Mouse (Mus musculus) monocyte, adult 5-6 weeks (primary cell): Measurements from ENCODE around the gene Shroom3. TPM values are rescaled to one million over a fixed set of nuclear protein-coding genes. Genes with fewer than 3 reads are reported as not detected.

ENCODE experiments used
- ATAC-seq: fragments of 153-309, 156-312 bp; replicated peaks from 2 replicates; pipeline ENCODE4 v1.8.0; 2017; ENCODE audit warnings: mild to moderate bottlenecking; ENCODE audit not compliant: low TSS enrichment, insufficient number of reproducible peaks, severe bottlenecking, poor library complexity, low FRiP score
- total RNA-seq: library from RNA; stranded (forward); fragments of 200-1000, 200-491, 200-594 nt; gene quantifications from 3 replicates; pipeline ENCODE4 v1.2.3, GENCODE M21; 2017

The Shroom3 gene
- total RNA-seq, 1 experiment from 2014 or later, result not detected

DNA sequence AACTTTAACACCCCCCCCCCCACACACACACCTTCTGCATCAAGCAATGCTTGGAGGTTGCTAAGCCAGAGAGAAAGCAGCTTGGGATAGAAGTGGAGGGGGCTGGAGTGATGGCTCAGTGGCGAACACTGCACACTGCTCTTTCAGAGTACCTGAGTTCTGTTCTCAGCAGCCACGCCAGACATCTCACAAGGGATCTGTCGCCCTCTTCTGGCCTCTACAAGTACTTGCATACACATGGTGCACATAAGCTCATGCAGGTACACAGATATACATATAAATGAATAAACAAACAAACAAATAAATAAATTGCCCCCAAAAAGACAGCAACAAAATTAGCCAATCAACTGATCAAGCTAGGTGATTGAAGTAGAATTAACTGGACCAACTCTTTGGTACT is 10.5 kb downstream of the Shroom3 start:
- ATAC-seq, result no peak

DNA sequence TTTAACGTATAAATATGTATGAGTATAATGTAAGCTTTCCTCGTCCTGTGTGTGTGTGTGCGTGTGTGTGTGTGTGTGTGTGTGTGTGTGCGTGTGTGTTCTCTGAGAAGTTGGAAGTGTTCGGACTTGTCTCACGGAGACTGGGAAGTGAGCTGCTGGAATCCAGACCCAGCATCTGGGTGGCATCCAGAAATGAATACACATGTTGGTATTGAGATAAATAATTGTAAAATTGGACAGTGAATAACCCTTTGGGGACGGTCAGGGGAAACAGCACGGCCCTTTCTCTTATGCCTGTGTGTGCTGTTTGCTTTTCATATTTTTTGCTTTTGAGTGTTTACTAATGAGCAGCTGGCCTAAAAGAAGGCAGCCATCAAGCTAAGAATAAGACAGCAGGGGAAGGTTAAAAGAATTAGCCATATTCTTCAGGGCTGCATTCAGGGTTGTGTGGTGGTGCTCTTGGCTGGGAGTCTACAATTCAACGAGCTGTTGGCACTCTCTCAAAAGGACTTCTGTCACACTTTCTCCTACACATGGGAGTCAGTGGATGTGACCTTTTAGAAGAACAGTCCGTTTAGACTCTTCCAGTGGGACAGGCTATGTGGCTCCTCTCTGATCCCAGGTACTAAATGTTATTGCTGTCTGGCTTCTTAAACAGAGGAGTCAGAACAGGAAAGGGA is 11.2 kb downstream of the Shroom3 start:
- no peak for ATAC-seq

DNA sequence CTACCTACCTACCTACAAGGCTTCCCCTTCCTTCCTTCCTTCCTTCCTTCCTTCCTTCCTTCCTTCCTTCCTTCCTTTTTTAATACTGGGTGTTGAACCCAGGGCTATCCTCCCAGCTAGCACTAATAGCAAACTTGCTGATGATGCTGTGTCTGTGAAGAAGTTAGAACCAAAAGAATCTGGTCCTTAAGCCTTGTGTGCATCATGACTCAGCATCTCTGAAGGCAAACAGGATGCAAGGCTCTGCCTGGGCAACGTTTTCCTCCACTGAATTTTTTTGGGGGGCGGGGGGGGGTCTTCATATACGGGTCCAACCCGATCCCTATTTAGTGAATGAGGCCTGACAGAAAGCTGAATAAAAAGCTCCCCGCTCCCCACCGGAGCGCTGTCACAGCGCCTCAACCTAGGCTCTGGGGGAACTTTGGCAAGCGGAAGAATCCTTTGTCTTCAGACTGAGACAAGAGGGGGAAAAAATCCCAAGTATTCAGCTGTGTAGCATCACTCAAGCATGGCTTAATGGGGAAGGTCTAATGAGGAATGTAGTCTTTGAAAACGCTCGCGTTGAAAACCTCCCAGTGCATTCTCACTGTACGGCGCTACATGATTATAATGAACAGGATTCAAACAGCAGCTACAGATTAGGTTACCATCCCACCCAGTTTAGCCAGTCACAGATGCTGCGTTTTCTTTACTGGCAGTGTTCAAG is 15.0 kb downstream of the Shroom3 start:
- no peak for ATAC-seq

DNA sequence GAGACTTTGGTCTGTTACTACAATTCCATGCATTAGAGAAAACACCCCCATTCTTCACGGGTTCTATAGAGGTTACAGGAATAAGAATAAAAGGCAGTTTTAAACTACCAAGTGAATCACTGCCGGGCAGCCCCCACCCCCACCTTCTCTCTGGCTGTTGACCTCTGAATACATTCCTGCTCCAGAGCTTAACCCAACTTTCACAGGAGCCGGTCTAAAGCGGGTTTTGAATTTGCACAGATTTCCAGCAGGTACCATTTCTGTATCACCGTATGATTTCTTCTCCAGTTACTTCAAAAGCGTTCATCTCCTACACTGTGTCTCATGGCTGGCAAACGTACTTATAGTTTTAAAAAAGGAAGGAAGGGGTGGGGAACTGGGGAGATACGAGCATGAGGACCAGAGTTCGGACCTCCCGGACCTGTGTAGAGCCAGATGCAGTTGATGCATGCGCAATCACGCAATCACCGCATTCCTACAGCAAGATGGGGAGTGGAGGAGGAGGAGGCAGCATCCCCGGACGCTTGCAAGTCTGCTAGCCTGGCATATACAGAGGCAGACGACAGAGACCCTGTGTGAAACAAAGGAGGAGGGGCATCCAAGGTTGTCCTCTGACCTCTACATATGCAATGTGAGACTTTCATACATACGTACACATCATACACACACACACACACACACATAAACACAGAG is 15.7 kb downstream of the Shroom3 start:
- no peak for ATAC-seq

DNA sequence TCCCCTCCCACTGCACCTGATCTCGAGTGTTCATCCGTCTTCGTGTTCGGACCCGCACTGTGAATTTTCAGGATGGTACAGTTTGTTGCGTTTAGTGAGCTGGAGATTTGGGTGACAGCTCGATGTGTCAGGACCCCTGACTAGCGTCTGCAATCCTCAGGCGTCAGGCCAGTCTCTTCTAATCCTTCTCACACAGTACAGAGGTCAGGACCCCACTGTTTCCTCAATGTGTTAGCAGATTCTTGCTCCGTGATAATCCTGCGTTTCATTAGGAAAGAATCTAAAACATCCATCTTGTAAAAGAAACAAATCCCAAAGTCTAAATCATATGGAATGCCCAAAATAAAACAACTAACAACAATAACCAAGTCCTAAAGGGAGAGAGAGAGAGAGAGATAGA is 18.5 kb downstream of the Shroom3 start:
- ATAC-seq, result no peak

DNA sequence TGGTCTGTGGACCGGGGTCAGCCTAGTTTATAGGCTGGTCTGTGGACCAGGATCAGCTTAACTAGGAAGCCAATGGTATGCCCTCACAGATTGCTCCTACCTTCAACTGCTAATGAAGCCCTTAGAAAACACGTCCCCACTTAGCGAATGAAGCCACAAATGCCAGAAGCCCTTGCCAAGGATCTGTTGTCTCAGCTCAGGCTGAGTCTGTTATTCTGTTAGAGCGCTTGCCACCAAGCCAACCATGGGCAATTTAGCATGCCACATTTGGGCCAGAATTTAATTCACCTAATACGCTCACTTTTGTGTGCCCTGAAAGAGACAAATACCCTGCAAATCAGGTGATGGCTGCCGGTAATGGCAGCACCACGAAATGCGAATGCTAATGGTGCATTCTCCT is 20.4 kb downstream of the Shroom3 start:
- ATAC-seq, result no peak

DNA sequence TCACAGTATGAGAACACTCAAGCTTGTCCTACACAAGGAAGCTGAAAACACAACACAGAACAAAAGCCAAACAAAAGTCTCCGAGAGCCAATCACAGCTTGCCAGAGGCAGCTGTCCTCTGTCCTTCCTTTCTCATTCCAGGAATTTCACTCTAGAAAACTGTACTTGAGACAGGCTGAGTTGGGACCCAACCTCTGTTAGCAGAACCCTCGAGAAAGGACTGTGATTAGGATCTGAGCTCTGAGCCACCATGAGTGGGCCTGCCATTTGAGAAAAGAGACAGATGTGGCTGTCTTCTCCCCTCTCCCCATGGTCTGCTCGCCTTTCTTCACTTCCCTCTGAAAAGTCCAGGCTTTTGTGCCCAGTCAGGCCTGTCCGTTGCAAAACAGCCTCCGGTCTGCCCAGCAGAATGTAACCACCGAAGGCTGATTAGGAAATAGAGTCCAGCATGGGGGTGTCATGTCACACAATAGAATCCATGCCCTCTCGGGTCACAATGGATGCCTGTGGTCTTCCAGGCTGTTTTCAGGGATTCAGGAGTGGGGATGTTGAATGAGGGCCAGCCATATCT is 24.8 kb downstream of the Shroom3 start:
- ATAC-seq, result no peak

DNA sequence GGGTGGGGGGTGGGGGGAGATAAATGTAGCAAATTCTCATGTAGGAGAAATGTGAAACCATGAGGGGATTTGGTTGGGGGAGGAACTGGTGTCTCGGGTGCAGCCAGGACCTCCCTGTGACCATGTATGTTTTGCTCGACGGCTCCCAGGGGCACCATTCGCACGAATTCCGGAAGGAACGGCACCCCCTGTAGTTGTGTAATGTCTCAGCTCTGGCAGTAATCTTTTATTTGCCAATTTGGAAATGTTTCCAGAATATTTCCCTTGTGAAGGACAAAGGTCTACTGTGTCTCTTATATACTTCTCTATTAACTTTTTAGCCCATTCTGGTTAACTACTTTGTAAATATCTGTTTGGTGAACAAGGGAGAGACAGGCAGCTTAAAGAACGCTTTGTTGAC is 27.5 kb downstream of the Shroom3 start:
- ATAC-seq, result no peak

DNA sequence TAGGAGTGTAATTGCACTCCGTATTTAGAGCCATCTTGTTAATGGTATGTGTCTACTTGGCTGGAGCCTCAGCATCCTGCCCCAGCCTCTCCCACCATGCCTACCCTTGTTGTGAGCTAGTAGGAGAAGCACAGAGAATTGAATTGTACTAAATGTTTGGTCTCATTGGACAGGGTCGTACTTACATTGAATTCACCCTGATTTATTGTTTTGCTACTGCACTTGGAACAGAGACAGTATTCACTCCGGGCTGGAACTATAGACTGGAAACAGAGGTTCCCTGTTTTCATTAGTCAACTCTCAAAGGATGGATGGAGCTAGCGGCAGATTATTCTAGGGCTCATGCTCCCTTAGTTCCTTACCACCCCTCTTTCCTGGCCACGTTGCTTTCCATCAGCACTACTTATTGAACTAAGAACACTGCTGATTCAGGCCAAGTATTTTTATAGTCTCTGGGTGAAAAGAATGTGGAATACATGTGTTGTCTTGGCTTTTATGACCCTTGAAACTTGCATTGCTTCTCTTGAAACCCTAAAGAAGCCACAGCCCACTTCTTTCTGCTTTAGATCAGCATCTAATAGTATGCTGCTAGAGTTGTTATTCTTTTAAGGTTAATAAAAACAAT is 28.5 kb downstream of the Shroom3 start:
- ATAC-seq, result no peak

DNA sequence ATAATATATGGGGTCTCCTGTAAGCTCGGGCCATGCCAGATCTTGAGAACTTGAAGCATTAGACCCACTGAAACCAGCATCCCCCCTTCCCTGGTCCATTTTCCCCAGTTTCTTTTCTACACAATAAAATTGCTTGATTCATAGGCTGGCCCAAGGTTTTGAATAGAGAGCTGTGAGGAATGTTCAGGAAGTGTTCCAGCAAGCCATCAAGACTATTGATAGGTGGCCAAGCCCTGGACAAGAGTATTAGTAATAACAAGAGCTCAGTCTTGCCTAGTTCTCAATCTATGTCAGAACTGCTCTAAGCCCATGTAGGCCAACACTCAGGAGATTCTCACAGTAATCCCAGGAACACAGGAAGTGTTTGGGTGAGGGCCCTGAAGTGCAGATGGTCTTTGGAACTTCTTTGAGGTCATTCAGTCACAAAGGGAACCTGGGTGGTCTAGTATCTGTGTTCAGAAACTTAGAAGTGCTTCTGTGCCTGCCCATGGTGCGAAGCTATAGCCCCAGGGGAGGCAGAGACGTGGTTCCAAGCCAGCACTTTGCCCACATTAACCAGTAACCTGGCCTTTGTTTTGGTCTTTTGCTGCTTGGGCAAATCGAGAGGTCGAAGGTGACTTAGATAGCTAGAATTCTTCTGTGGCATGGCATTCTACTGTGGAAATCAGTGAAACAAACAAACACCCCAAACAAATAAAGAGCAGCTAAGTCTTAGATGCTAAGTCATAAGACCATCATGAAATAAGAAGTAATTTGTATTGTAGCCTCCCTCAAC is 29.6 kb downstream of the Shroom3 start:
- ATAC-seq, result no peak

DNA sequence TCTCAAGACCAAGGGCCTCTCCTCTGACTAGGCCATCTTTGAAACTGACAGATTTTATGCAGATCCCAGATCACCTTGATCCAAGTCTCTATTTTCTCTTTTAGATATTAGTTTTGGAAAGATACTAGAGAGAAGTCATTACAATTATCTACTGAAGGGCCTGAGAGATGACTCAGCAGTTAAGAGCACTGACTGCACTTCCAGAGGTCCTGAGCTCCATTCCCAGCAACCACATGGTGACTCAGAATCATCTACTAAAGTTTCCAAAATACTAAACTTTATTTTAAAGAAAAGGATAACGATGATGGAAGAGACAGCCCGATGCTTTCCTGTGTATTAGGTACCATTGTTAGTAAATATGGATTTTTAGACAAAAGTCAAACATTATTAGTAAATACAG is 31.7 kb downstream of the Shroom3 start:
- ATAC-seq, result no peak

DNA sequence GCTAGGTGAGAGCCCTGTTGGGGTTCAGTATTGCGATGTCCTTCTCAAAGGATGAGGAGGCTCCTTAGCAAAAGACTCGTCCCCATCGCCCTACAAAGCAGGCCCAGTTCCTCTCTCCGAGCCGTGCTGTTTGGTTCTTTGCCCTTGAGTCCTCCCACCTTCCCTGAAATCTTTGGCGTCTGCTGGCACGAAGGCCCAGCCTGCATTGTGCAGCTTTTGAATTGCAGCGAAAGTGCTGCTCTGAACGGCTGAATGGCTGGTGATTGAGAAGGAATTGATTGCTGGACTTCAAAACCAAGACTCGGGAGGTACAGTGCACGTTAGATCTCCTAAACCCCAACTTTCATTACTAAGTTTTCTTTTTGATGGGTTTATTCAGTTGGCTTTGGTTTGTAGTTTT is 32.1 kb downstream of the Shroom3 start:
- no peak for ATAC-seq

DNA sequence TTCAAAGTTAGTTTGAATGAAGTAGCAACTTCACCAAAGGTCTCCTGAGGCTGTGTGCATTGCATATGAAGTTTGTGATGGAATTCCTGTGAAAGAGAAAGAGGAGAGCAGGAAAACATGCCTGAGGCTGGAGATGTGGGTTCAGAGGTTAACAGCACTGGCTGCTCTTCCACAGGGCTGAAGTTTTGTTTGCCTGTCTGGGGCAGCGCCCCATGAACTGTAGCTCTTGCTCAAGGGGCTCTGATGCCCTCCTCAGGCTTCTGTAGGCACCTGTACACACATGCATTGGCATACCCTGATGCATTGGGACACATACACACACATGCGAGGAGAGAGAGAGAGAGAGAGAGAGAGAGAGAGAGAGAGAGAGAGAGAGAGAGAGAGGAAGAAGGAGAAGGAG is 32.7 kb downstream of the Shroom3 start:
- ATAC-seq, result no peak

DNA sequence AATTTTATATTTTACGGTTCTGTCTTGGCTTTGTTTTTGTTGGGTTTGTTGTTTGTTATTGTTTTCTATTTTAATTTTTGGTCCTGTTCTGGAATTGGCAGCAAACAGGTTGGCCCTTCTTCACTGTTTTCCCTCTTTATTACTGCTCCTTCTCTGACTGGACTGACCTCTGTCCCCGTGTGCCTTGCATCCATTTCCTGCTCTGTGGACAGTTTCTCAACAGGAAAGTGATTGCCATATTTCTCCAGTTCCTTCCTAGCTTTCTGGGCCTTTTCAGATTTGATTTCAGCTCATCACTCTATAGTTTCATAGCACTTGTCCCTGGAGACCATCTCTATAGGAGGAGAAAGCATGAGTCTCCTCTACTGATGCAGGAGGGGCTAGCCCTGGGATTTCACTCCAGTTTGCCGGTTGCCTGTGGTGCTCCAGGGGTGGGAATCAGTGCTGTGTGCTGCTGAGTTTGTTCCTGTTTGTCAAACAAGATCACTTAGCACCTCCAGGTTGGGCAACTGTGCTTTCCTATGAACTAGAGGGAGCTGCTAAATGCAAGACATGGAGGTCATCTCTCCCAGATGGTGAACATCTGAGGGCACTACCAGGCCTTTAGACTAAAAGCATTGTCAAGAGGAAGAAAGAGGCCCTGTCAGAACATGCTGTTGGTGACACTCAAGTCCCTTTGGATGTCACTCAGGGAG is 34.6 kb downstream of the Shroom3 start:
- no peak for ATAC-seq

DNA sequence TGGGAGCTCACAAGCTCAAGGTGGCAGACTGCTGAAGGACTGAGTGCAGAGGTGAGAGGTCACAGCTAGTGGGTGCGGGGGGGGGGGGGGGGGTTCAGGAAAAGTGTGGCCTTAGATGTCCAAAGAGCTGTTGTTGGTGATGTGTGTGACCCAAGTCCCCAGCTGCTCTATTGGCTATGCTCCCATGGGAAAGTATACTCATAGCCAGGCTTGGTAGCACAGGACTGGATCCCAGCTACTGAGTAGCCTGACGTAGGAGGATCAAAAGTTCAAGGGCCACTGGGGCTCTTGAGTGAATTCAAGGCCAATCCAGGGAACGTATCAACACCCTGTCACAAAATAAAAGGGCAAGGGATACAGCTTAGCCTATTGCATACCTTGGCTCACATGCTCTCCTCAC is 35.6 kb downstream of the Shroom3 start:
- no peak for ATAC-seq

DNA sequence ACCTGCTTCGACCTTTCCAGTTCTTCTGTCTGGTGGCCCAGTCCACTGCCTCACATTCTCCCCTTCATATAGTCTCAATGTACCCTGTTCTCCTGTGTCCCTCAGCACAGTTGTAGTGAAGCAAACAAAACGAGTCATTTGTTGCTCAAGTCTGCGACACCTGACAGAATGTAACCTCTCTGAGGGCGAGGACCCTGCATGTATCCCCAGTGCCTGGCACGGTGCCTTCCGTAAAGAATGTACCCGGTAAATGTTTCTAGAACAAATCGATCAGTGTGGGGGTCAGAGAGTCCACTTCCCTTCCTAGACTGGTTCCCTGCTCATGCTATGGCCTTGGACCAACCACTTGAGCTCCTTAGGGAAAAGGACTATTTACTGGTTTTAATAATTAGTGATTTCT is 38.4 kb downstream of the Shroom3 start:
- ATAC-seq, result no peak

DNA sequence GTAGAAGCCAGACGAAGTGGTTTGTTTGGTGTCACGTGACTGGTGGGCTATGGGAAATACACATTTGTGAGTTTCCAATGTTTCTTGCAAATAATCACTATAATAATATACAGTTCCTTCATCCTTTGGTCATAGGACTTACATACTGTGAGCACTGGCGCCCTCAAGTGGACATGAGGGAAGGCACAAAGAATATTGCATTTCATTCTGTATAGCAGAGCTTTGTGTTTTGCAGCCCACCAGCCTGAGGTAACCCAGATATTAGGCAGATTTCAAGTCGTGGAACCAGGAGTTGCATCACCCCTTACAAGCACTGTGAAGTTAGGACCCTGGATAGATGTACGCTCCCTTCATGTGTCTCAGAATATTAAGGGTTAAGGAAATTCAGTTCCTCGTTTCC is 42.7 kb downstream of the Shroom3 start:
- no peak for ATAC-seq

DNA sequence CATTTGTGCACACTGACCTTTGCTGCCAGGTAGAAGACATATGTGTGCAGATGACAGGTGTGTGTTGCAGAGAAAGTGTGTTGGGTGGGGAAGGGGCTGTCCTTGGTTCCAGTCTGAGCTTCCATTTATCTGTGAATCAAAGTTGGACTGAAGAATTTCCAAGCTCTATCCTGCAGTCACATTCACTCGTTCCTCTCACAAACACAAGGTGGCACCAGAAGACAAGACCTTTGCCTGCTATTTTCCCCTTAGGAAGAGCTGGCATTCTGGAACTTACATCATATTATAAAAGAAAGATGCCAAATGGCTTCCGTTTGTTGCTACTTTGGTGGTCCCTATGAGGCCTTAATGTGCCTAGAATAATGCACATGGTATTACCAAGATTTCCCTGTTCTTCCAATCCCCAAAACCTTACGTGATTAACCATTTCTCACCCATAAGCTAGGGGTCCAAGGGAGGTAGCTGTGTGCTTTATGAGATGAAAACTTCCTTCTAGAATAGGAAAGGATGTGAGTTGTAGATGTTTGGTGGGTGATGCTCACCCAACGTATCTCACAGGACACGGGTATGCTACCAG is 45.1 kb downstream of the Shroom3 start:
- ATAC-seq, result no peak
